Mouse (Mus musculus) kidney, adult 2 months (tissue): Measurements from ENCODE around the gene Srrm4.

Experiments
- CTCF ChIP-seq: fragments of 200-500 bp; conservative IDR thresholded peaks from 2 replicates; pipeline ENCODE4 v1.5.1; 2011; ENCODE audit warnings: low read depth, mild to moderate bottlenecking, control low read depth, low read length, moderate library complexity, mixed read lengths; ENCODE audit not compliant: insufficient read depth, insufficient read length
- POLR2A ChIP-seq: fragments of 200-500 bp; IDR thresholded peaks from one replicate; pipeline ENCODE4 v1.6.1; 2011; ENCODE audit warnings: low read depth, low read length, control low read depth

GRCm38 (mm10) chr5:116459970-116460369 is 131.6 kb downstream of the Srrm4 start:
- no peak for TF ChIP-seq POLR2A
- no peak for TF ChIP-seq CTCF
